Mouse (Mus musculus): ENCODE results near the gene Ppm1f. TPM values are rescaled to one million over a fixed set of nuclear protein-coding genes. Genes with fewer than 3 reads are reported as not detected.
A peak's percentile ranks its signal among the peaks of the same experiment; 100 is the strongest.

The Ppm1f gene
- polyA plus RNA-seq, 2 experiments: 22.0 to 31.0 TPM

- 51% methylated on average over 13 of the region's 13 CpGs for WGBS
- H3K9ac ChIP-seq (ENCODE audit: low read depth, low read length, severe bottlenecking): no peak overlapping the region
- peak; percentile 83 for DNase-seq (ENCODE audit: low spot score)
- H3K4me2 ChIP-seq (replicated peaks; ENCODE audit: low read depth, low read length, severe bottlenecking): no peak overlapping the region
- H3K27me3 ChIP-seq (ENCODE audit: control insufficient read depth, insufficient read depth, low read length): no peaks in the 10 kb centered on the region
- H3K9me3 ChIP-seq (ENCODE audit: control insufficient read depth, low read length): no peaks in the 10 kb centered on the region
- H3K4me3 ChIP-seq (replicated peaks; ENCODE audit: low read length): no peak overlapping the region
- ATAC-seq (ENCODE audit: low FRiP score, low read depth): peak; percentile 82
- H3K36me3 ChIP-seq (ENCODE audit: control insufficient read depth, insufficient read depth, low read length): peaks cover 72% of the 10 kb centered on the region
- TF ChIP-seq POLR2A (IDR thresholded peaks at IDR 0.05; ENCODE audit: borderline replicate concordance, extremely low read depth, insufficient read depth, insufficient read length): no peak
- peak overlapping the region; percentile 46 for H3K27ac ChIP-seq (replicated peaks; ENCODE audit: low read depth, low read length)
- no peaks in the 10 kb centered on the region; the same call in 1 of the 2 replicates for H3K4me1 ChIP-seq (ENCODE audit: control insufficient read depth, insufficient read depth, low read length)
Measured at GRCm38 (mm10) chr16:16911641-16912597, 15.7 kb downstream of the Ppm1f start.

DNA sequence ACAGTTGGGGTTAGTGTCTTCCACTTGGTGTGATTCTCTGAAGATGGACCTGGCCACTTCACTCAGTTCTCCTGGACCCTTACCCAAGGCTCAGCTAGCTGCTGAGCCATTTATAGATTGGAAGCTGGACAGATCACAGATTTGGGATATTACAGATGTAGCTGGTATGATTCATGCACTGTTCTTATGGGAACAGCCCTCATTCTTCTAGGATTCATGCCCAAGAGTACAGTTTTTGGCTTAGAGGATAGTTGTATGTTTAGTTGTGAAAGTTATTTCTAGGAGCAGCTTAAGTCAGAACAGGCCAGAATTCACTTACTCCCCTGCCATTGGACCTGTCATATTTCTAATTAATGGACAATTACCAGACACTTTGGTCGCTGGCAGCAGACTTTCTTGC is 17.2 kb downstream of the Ppm1f start:
- WGBS: 63% methylated on average over 1 of the region's 1 CpGs
- ATAC-seq (ENCODE audit: low FRiP score, low read depth): no peak
- H3K36me3 ChIP-seq (ENCODE audit: control insufficient read depth, insufficient read depth, low read length): peaks cover 87% of the 10 kb centered on the region

DNA sequence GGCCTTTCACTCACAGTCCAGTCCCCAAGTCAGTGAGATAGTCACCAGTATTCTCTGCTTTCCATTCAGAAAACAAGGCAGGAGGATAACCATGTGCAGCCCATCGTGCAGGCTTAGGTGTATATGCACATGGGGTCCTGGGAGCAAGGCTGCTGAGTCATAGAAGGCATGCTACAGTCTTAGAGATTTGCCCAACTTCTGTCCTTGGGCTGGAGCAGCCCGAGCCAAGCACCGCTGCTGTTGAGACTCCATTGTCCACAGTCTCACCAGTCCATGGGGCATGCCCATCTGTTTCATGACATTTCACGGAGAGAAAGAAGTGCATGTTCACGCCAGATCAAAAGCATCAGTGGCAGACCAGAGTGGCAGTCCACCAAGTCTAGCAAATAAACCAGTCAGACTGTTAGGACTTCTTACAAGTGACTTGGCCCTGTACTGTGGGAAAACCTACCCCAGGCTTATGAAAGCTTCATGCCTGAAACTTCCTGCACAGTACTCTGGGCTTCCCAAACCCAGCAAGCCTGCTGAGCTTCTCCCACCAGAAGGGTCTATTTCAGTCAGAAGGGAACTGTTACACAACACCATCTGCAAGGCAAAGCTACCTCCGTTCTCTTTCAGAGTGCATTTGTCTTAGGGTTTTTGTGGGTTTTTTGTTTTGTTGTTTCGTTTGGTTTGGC is 22.3 kb downstream of the Ppm1f start:
- Histone ChIP-seq H3K4me2 (replicated peaks; ENCODE audit: low read depth, low read length, severe bottlenecking) (no peak overlapping the region), H3K36me3 (ENCODE audit: control insufficient read depth, insufficient read depth, low read length) (peaks cover 78% of the 10 kb centered on the region), H3K9me3 (ENCODE audit: control insufficient read depth, low read length) (no peaks in the 10 kb centered on the region), H3K27ac (replicated peaks; ENCODE audit: low read depth, low read length) (no peak overlapping the region), H3K4me1 (ENCODE audit: control insufficient read depth, insufficient read depth, low read length) (no peaks in the 10 kb centered on the region), H3K4me3 (replicated peaks; ENCODE audit: low read length) (no peak overlapping the region), H3K27me3 (ENCODE audit: control insufficient read depth, insufficient read depth, low read length) (no peaks in the 10 kb centered on the region), H3K9ac (ENCODE audit: low read depth, low read length, severe bottlenecking) (no peak overlapping the region)
- ATAC-seq (ENCODE audit: low FRiP score, low read depth) (no peak), DNase-seq (ENCODE audit: low spot score) (no peak)
- 95% methylated on average over 7 of the region's 7 CpGs for WGBS
- no peak for TF ChIP-seq POLR2A (IDR thresholded peaks at IDR 0.05; ENCODE audit: borderline replicate concordance, extremely low read depth, insufficient read depth, insufficient read length)

More for the DNA sequence above, 17.2 kb downstream of the Ppm1f start:
- Histone ChIP-seq H3K4me2 (replicated peaks; ENCODE audit: low read depth, low read length, severe bottlenecking) (no peak overlapping the region), H3K4me3 (replicated peaks; ENCODE audit: low read length) (no peak overlapping the region), H3K27me3 (ENCODE audit: control insufficient read depth, insufficient read depth, low read length) (no peaks in the 10 kb centered on the region), H3K9ac (ENCODE audit: low read depth, low read length, severe bottlenecking) (no peak overlapping the region), H3K27ac (replicated peaks; ENCODE audit: low read depth, low read length) (no peak overlapping the region), H3K4me1 (ENCODE audit: control insufficient read depth, insufficient read depth, low read length) (no peaks in the 10 kb centered on the region; the same call in 1 of the 2 replicates), H3K9me3 (ENCODE audit: control insufficient read depth, low read length) (no peaks in the 10 kb centered on the region)
- no peak for TF ChIP-seq POLR2A (IDR thresholded peaks at IDR 0.05; ENCODE audit: borderline replicate concordance, extremely low read depth, insufficient read depth, insufficient read length)
- no peak for DNase-seq (ENCODE audit: low spot score)

GRCm38 (mm10) chr16:16921021-16921435 is 24.8 kb downstream of the Ppm1f start:
- no peak overlapping the region for H3K27ac ChIP-seq (replicated peaks; ENCODE audit: low read depth, low read length)
- DNase-seq (ENCODE audit: low spot score): no peak
- H3K36me3 ChIP-seq (ENCODE audit: control insufficient read depth, insufficient read depth, low read length): peaks cover 76% of the 10 kb centered on the region
- H3K9me3 ChIP-seq (ENCODE audit: control insufficient read depth, low read length): no peaks in the 10 kb centered on the region
- 78% methylated on average over 3 of the region's 3 CpGs for WGBS
- H3K27me3 ChIP-seq (ENCODE audit: control insufficient read depth, insufficient read depth, low read length): no peaks in the 10 kb centered on the region
- H3K9ac ChIP-seq (ENCODE audit: low read depth, low read length, severe bottlenecking): no peak overlapping the region
- no peaks in the 10 kb centered on the region for H3K4me1 ChIP-seq (ENCODE audit: control insufficient read depth, insufficient read depth, low read length)
- no peak for ATAC-seq (ENCODE audit: low FRiP score, low read depth)
- TF ChIP-seq POLR2A (IDR thresholded peaks at IDR 0.05; ENCODE audit: borderline replicate concordance, extremely low read depth, insufficient read depth, insufficient read length): no peak
- no peak overlapping the region for H3K4me2 ChIP-seq (replicated peaks; ENCODE audit: low read depth, low read length, severe bottlenecking)
- no peak overlapping the region for H3K4me3 ChIP-seq (replicated peaks; ENCODE audit: low read length)

DNA sequence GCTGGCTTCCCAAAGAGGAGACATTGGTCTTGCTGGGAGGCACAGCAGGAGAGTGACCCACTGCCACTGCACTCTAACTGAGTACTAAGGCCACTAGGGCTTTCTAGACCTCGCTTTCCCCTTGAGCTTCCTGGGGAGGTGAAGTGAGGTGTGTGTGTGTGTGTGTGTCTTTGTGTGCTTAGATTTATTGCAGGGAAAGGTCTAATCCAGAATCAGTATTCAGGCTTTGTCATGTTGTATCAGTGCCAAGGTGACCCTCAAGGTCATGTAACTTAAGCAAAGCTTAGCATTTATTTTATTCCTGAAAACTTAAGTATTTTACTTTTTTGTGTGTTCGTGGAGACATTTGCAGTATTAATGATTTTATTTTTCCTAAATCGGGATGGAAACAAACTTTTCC is 28.2 kb downstream of the Ppm1f start:
- no peaks in the 10 kb centered on the region for H3K9me3 ChIP-seq (ENCODE audit: control insufficient read depth, low read length)
- DNase-seq (ENCODE audit: low spot score): no peak
- 90% methylated on average over 3 of the region's 3 CpGs for WGBS

More for the DNA sequence above, 28.2 kb downstream of the Ppm1f start:
- no peak for TF ChIP-seq POLR2A (IDR thresholded peaks at IDR 0.05; ENCODE audit: borderline replicate concordance, extremely low read depth, insufficient read depth, insufficient read length)
- H3K27ac ChIP-seq (replicated peaks; ENCODE audit: low read depth, low read length): no peak overlapping the region
- no peak overlapping the region for H3K9ac ChIP-seq (ENCODE audit: low read depth, low read length, severe bottlenecking)
- H3K4me1 ChIP-seq (ENCODE audit: control insufficient read depth, insufficient read depth, low read length): no peaks in the 10 kb centered on the region
- no peak for ATAC-seq (ENCODE audit: low FRiP score, low read depth)
- no peak overlapping the region for H3K4me2 ChIP-seq (replicated peaks; ENCODE audit: low read depth, low read length, severe bottlenecking)
- H3K27me3 ChIP-seq (ENCODE audit: control insufficient read depth, insufficient read depth, low read length): no peaks in the 10 kb centered on the region
- peaks cover 57% of the 10 kb centered on the region for H3K36me3 ChIP-seq (ENCODE audit: control insufficient read depth, insufficient read depth, low read length)
- H3K4me3 ChIP-seq (replicated peaks; ENCODE audit: low read length): no peak overlapping the region
